Mouse (Mus musculus) cerebellum, adult 2 months (tissue): ENCODE results near the gene Shb. TPM values are rescaled to one million over a fixed set of nuclear protein-coding genes. Genes with fewer than 3 reads are reported as not detected.

ENCODE experiments used
- DNase-seq, 2 experiments: peaks; one replicate each; pipeline ENCODE4 v3.0.0; 2021
- H3K27ac ChIP-seq: fragments of 200-500 bp; 2 replicates; pipeline ENCODE4 v1.5.1; 2012; ENCODE audit warnings: low read length, control low read depth, inconsistent platforms; ENCODE audit not compliant: insufficient read depth
- H3K27me3 ChIP-seq: fragments of 200-500 bp; 2 replicates; pipeline ENCODE4 v1.6.1; 2012; ENCODE audit warnings: inconsistent platforms, mild to moderate bottlenecking, low read length, moderate library complexity; ENCODE audit not compliant: control insufficient read depth, insufficient read depth
- H3K4me1 ChIP-seq: fragments of 200-500 bp; 2 replicates; pipeline ENCODE4 v1.6.1; 2011; ENCODE audit warnings: low read length; ENCODE audit not compliant: control insufficient read depth, insufficient read depth
- H3K4me3 ChIP-seq: fragments of 200-500 bp; replicated peaks from 2 replicates; pipeline ENCODE3; 2011; ENCODE audit warnings: mild to moderate bottlenecking, low read depth, low read length, control low read depth; ENCODE audit not compliant: insufficient read depth
- CTCF ChIP-seq: fragments of 200-500 bp; IDR thresholded peaks from 2 replicates; pipeline ENCODE4 v1.5.1; 2011; ENCODE audit warnings: low read depth, mild to moderate bottlenecking, control low read depth, low read length, moderate library complexity, borderline replicate concordance; ENCODE audit not compliant: insufficient read depth
- POLR2A ChIP-seq: fragments of 200-500 bp; IDR thresholded peaks from 2 replicates; pipeline ENCODE4 v1.6.1; 2011; ENCODE audit warnings: low read length, control low read depth, borderline replicate concordance; ENCODE audit not compliant: insufficient read depth
- WGBS: fragments of 180-500 bp; shearing (Covaris S2); methylation state at CpG from one replicate; pipeline ENCODE4 v1.1.7; 2018; 5-methylcytosine and 5-hydroxymethylcytosine counted together
- polyA plus RNA-seq: library from polyadenylated mRNA; depleted of rRNA; stranded (reverse); fragments of >200 nt; gene quantifications from 2 replicates; pipeline ENCODE4 v1.2.3, GENCODE M21; 2012

Gene Shb
- polyA plus RNA-seq, 1 experiment = 8.3 TPM

GRCm38 (mm10) chr4:45464528-45464927 is 67.7 kb downstream of the Shb start:
- peaks cover 13% of the 10 kb centered on the region for H3K4me1 ChIP-seq
- H3K27me3 ChIP-seq = peaks cover 2% of the 10 kb centered on the region; the same call in 1 of the 2 replicates
- TF ChIP-seq CTCF = no peak
- TF ChIP-seq POLR2A = no peak
- 60% methylated on average over 12 of the region's 12 CpGs for WGBS
- no peak overlapping the region for H3K4me3 ChIP-seq
- no peak for DNase-seq
- H3K27ac ChIP-seq = no peak overlapping the region

GRCm38 (mm10) chr4:45464123-45464522 is 68.1 kb downstream of the Shb start:
- peaks cover 2% of the 10 kb centered on the region; the same call in 1 of the 2 replicates for H3K27me3 ChIP-seq
- 97% methylated on average over 3 of the region's 3 CpGs for WGBS
- H3K4me3 ChIP-seq = no peak overlapping the region
- peaks cover 13% of the 10 kb centered on the region for H3K4me1 ChIP-seq
- TF ChIP-seq POLR2A = no peak
- TF ChIP-seq CTCF = no peak
- H3K27ac ChIP-seq = no peak overlapping the region
- DNase-seq = no peak

- TF ChIP-seq POLR2A (no peak), CTCF (no peak)
- Histone ChIP-seq H3K27me3 (peaks cover 2% of the 10 kb centered on the region; the same call in 1 of the 2 replicates), H3K27ac (no peak overlapping the region), H3K4me3 (no peak overlapping the region), H3K4me1 (peaks cover 11% of the 10 kb centered on the region)
- no peak for DNase-seq
- 97% methylated on average over 5 of the region's 5 CpGs for WGBS
These were observed 69.6 kb downstream of the Shb start for GRCm38 (mm10) chr4:45462628-45463027.

GRCm38 (mm10) chr4:45461661-45462060 is 70.6 kb downstream of the Shb start:
- 15% methylated on average over 7 of the region's 7 CpGs for WGBS
- DNase-seq = no peak
- Histone ChIP-seq H3K4me1 (peaks cover under 1% of the 10 kb centered on the region; the same call in 1 of the 2 replicates), H3K27ac (no peak overlapping the region), H3K4me3 (no peak overlapping the region), H3K27me3 (peaks cover 2% of the 10 kb centered on the region; the same call in 1 of the 2 replicates)
- no peak for TF ChIP-seq CTCF
- no peak for TF ChIP-seq POLR2A

GRCm38 (mm10) chr4:45459375-45459774 is 72.9 kb downstream of the Shb start:
- H3K27me3 ChIP-seq = no peaks in the 10 kb centered on the region
- TF ChIP-seq CTCF = no peak
- no peak for TF ChIP-seq POLR2A
- WGBS = 79% methylated on average over 9 of the region's 9 CpGs

GRCm38 (mm10) chr4:45457543-45457942 is 74.7 kb downstream of the Shb start:
- Histone ChIP-seq H3K27me3 (no peaks in the 10 kb centered on the region), H3K27ac (no peak overlapping the region), H3K4me3 (no peak overlapping the region), H3K4me1 (no peaks in the 10 kb centered on the region)
- no peak for DNase-seq
- TF ChIP-seq POLR2A (no peak), CTCF (no peak)
- 98% methylated on average over 2 of the region's 2 CpGs for WGBS

More at GRCm38 (mm10) chr4:45459375-45459774, 72.9 kb downstream of the Shb start:
- no peak for DNase-seq
- no peak overlapping the region for H3K27ac ChIP-seq
- no peaks in the 10 kb centered on the region for H3K4me1 ChIP-seq
- no peak overlapping the region for H3K4me3 ChIP-seq

- WGBS = 98% methylated on average over 4 of the region's 4 CpGs
- H3K4me1 ChIP-seq = no peaks in the 10 kb centered on the region; the same call in 1 of the 2 replicates
- TF ChIP-seq CTCF (no peak), POLR2A (no peak)
These were observed 77.3 kb downstream of the Shb start for GRCm38 (mm10) chr4:45455001-45455400.

GRCm38 (mm10) chr4:45453271-45453851 is 78.9 kb downstream of the Shb start:
- H3K27ac ChIP-seq = no peak overlapping the region
- H3K4me3 ChIP-seq = no peak overlapping the region
- TF ChIP-seq CTCF = no peak
- no peak for TF ChIP-seq POLR2A
- no peaks in the 10 kb centered on the region; the same call in 1 of the 2 replicates for H3K27me3 ChIP-seq
- 88% methylated on average over 3 of the region's 3 CpGs for WGBS
- no peak for DNase-seq
- no peaks in the 10 kb centered on the region; the same call in 1 of the 2 replicates for H3K4me1 ChIP-seq

More at GRCm38 (mm10) chr4:45455001-45455400, 77.3 kb downstream of the Shb start:
- no peak overlapping the region for H3K4me3 ChIP-seq
- DNase-seq = no peak
- H3K27me3 ChIP-seq = no peaks in the 10 kb centered on the region; the same call in 1 of the 2 replicates
- no peak overlapping the region for H3K27ac ChIP-seq
